Mouse (Mus musculus): Measurements from ENCODE around the gene Ncoa3.

Ncoa3 gene

GRCm38 (mm10) chr2:166080967-166081750 lies 88.7 kb downstream of the Ncoa3 start:
- DNase-seq, result peak; percentile 61

GRCm38 (mm10) chr2:166082193-166082592 lies 89.8 kb downstream of the Ncoa3 start:
- DNase-seq, result peak; percentile 88

DNA sequence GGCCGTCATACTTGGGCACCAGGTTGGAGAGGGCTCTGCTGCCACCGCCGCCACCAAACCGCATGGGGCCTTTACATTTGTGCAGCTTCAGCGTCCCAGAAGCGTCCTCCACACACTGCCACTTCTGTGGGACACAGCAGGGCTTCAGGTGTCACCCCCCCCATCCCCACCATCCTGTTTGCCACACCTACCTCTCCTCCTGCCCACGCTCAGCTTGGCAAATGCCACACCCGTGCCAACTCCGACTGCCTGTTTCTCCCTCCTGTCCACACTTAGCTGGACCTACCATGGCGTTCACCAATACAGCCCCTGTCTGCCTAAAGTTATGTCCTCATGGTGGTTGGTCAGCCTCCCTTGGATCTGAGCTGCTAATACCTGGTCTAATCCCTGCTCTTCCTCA lies 90.2 kb downstream of the Ncoa3 start:
- no peak for DNase-seq

DNA sequence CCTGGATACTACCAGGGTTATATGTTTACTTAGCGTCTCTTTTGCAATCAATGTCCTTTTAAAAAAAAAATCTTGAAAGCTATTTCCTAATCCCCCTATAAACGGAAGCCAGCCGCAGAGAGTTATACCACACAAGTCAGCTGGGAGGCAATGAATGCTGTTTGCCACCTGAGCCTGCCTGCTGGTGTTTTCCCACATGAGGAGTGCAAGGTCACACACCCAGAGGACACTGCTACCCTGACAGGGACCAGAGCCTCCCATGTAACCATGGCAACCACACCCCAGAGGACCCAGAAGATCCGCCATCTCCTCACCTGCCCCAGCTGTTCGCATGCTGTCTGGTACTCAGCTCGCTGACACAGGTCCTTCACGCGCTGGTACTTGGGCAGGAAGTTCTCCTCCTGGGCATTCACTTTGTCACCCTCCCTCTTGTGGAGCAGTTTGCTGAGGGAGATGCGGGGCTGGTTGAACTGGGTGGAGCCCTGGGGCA lies 91.2 kb downstream of the Ncoa3 start:
- no peak for DNase-seq

GRCm38 (mm10) chr2:166084111-166084510 lies 91.7 kb downstream of the Ncoa3 start:
- no peak for DNase-seq

- DNase-seq, result peak; percentile 74
Measured at GRCm38 (mm10) chr2:166084964-166085363, 92.5 kb downstream of the Ncoa3 start.

DNA sequence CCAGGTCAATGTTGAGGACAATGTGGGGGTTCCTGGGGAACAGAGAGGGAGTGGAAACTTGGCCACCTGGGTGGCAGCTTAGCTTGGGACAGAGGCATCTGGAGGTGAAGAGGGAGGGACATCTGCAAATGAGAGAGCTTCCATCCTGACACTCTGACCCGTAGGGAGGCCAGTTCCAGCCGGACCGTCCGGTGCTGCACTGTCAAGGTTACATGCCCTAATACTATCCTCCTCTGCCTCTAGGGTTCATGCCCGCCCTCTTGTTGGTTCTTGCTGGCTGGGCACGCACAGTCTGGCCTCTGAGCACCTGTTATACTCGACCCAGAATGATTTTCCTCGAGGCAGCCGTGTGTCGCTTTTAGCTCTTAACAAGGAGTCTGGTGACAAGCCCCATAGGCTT lies 93.3 kb downstream of the Ncoa3 start:
- DNase-seq, result no peak

DNA sequence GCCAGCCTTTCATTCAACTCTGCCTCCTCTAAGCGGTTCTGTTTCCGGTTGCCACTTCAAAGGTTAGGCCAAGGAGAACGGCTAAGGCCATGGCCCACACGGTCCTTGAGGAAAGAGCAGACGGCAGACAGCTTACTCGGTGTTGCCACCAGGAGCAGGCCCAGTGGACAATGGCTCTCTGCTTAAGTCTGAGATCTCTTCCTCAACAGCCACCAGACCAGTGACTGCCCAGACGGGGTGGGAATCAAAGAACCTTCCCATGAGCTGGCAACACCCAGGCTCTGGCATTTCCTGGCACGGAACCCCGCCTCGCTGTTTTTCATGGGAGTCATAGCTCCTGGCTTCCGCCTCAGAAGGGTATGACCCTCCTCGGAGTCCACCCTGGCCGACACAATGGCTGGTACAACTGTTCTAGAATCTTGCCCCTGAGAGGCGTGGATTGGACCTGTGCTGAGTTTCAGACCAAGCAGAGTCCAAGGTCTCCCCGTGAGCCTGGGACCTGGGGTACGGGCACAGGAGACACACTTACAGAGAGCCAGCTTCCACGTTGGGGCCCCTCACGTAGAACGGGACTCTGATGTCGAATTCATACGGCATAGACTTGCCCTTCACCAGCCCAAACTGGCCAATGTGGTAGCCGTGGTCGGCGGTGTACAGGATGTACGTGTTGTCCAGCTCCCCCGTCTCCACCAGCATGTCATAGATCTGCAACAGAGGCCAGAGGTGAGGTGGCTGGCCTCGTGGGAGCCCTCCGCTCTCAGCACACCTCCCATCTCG lies 94.2 kb downstream of the Ncoa3 start:
- DNase-seq, result peak; percentile 48

GRCm38 (mm10) chr2:166088991-166089390 lies 96.6 kb downstream of the Ncoa3 start:
- no peak for DNase-seq

DNA sequence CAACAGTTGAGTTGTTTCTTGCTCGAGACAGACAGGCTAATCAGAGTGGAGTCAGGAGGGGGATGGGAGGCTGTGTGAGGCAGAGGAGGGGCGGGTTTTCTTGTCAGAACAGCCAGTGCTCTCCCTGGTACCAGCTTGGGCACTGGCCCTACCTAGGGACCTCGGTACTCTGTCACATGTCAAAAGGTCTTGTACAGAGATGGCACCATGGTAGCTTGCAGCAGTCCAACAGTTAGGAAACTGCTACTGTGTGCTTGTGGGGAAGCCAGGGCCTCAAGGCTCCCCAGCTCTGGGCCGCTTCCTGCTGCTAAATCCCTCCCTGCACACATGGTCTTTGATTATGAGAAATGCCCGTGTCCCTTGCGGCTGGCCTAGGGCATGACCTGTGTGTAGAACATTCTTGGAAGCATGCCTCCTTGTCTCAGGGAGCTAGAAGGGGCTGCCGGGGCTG lies 97.7 kb downstream of the Ncoa3 start:
- peak; percentile 47 for DNase-seq

DNA sequence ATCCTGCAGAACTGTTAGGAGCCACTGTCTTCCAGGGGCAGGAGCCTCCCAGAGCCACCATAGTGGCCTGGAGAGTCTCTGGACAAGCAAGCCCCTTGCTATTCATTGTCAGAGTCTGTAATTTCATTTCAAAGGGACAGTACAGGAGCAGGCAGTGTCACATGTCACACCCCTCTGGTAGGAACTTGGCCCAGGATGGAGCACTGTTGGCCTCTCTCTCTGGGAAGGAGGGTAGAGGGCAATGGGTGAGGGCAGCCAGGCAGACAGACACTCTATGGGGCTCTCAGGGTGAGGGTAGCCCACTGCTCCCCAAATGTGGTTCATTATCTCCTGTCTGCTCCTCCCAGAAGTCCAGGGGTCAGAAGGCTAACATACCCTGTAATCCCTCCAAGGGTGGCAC lies 99.2 kb downstream of the Ncoa3 start:
- no peak for DNase-seq

- DNase-seq, result no peak
Measured at GRCm38 (mm10) chr2:166092412-166092811, 100.0 kb downstream of the Ncoa3 start.

- no peak for DNase-seq
Measured at GRCm38 (mm10) chr2:166096300-166096699, 103.9 kb downstream of the Ncoa3 start.

DNA sequence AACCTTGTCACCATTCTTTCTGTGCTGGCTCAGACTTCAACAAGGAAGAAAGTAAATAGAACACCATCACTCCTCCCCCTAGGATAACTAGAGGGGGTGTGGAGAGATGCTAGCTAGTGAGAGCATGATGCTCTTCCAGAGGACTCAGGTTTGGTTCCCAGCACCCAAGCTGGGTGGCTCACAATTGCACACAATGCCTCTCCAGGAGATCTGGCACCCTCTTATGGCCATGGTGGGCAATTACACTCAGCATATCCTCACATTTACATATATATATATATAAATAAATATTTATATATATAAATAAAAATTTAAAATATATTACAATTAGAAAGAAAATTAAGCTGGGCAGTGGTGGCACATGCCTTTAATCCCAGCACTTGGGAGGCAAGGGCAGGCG lies 104.4 kb downstream of the Ncoa3 start:
- DNase-seq, result no peak

- peak; percentile 68 for DNase-seq
Measured at GRCm38 (mm10) chr2:166097443-166098291, 105.2 kb downstream of the Ncoa3 start.

DNA sequence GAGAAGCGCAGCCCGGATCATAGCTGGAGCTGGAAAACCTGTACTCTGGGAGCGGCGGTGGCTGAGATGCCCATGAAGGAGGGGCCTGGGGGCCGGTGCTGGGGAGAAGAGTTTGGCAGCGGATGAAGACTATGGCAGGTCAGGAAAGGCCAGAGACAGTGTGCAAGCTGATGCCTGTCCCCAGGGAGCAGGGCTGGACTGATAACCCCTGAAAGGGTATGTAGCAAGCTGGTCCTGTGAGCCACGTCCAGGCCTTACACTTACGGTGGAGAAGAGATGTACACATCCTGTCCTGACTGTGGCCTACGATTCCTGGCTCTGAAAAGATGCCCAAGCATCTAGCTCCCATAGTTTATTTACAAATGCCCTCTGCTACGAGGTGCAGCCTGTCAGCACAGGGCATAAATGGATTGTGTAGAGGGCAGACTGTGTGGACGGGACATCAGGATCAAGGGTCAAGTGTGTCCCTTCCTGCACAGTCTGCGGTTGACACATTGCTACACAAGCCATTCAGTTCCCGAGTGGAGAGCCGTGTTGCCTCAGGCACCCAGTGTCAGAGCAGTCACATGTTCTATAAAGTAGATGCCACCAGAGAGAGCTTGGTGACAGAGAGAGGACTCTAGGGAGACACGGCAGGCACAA lies 106.0 kb downstream of the Ncoa3 start:
- DNase-seq, result no peak

- DNase-seq, result no peak
Measured at GRCm38 (mm10) chr2:166100309-166101262, 108.2 kb downstream of the Ncoa3 start.

DNA sequence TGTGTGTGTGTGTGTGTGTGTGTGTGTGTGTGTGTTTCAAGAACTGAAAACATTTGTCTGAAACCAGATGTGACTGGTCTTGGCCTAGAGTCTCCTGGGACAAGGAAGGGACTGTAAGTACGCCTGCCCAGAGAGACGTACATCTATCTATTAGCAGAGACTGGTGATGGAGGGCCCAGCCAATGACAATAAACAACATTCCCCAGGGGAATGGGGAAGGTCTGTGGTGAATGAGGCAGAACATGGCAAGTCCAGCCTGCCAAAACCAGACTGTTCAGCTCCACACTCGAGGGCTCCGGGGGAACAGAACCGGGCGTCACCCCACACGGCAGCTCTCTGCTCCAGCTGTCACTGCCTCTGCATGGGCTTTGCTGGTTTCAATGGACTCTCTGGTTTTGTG lies 110.5 kb downstream of the Ncoa3 start:
- peak; percentile 47 for DNase-seq

DNA sequence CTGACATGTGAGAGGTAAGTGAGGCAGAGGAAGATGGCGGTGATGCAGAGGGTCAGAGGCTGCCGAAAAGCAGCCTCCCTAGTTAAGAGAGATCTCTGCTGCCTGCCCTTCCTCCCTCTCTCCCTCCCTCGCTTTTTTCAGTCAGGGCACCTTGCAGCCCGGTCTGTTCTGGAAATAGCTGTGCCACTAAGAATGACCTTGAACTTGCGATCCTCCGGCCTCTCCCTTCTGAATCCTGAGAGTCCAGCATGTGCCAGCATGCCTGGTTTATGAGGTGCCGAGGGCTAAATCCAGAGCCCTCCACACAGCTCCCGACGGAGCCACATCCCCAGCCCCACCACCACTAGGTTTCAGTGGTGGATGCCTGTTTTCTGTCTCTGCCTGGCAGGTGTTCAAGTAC lies 113.5 kb downstream of the Ncoa3 start:
- no peak for DNase-seq

GRCm38 (mm10) chr2:166106631-166107030 lies 114.2 kb downstream of the Ncoa3 start:
- no peak for DNase-seq

- DNase-seq, result no peak
Measured at GRCm38 (mm10) chr2:166107911-166108310, 115.5 kb downstream of the Ncoa3 start.
